In genomic region chr1:72877892-72878291, GRCm38 (mm10) we compare ENCODE assay signal across 8 mouse cellular contexts. TPM values are rescaled to one million over a fixed set of nuclear protein-coding genes. Genes with fewer than 3 reads are reported as not detected.
A peak's percentile ranks its signal among the peaks of the same experiment; 100 is the strongest.
DNase-seq lines count a peak whose midpoint lies in the region; ATAC-seq and TF ChIP-seq lines count a peak whose summit lies in the region.

No protein-coding gene starts in this region.

- 14% methylated on average over 3 of the region's 3 CpGs for WGBS in forebrain, embryonic 10.5 days
- 0% methylated on average over 3 of the region's 3 CpGs for WGBS in forebrain, embryonic 11.5 days
- WGBS in hindbrain, embryonic 13.5 days = 10% methylated on average over 3 of the region's 3 CpGs
- 11% methylated on average over 3 of the region's 3 CpGs for WGBS in limb, embryonic 11.5 days
- 0% methylated on average over 3 of the region's 3 CpGs for WGBS in neural tube, embryonic 13.5 days

- H3K4me1 ChIP-seq in forebrain, embryonic 10.5 days = peaks cover 50% of the 10 kb centered on the region
- H3K4me1 ChIP-seq in forebrain, embryonic 11.5 days (replicated peaks; ENCODE audit: control insufficient read depth, insufficient read depth, low read length) = peaks cover 6% of the 10 kb centered on the region; the same call in 1 of the 2 replicates
- H3K4me1 ChIP-seq in embryonic fibroblast, embryonic 13.5 days (ENCODE audit: control insufficient read depth, insufficient read depth, low read length) = peaks cover 7% of the 10 kb centered on the region
- H3K4me1 ChIP-seq in hindbrain, embryonic 13.5 days (replicated peaks) = peaks cover 33% of the 10 kb centered on the region
- H3K4me1 ChIP-seq in limb, embryonic 11.5 days (ENCODE audit: control insufficient read depth, insufficient read depth, low read length) = peaks cover 11% of the 10 kb centered on the region
- peaks cover 47% of the 10 kb centered on the region for H3K4me1 ChIP-seq in neural tube, embryonic 13.5 days (replicated peaks)

- no peak overlapping the region for H3K4me3 ChIP-seq in forebrain, embryonic 10.5 days
- H3K4me3 ChIP-seq in forebrain, embryonic 11.5 days (ENCODE audit: low read depth, low read length) = no peak overlapping the region
- H3K4me3 ChIP-seq in embryonic fibroblast, embryonic 13.5 days (ENCODE audit: insufficient read depth, low read length) = no peak overlapping the region
- H3K4me3 ChIP-seq in hindbrain, embryonic 13.5 days = peak overlapping the region; percentile 19; the same call in 1 of the 2 replicates
- H3K4me3 ChIP-seq in limb, embryonic 11.5 days (ENCODE audit: low read depth, low read length) = no peak overlapping the region
- H3K4me3 ChIP-seq in neural tube, embryonic 13.5 days = no peak overlapping the region

- peaks cover 61% of the 10 kb centered on the region for H3K27me3 ChIP-seq in forebrain, embryonic 10.5 days (ENCODE audit: poor library complexity, severe bottlenecking)
- peaks cover 3% of the 10 kb centered on the region; the same call in 1 of the 2 replicates for H3K27me3 ChIP-seq in forebrain, embryonic 11.5 days (ENCODE audit: control insufficient read depth, insufficient read depth, low read length)
- peaks cover 46% of the 10 kb centered on the region for H3K27me3 ChIP-seq in hindbrain, embryonic 13.5 days
- peaks cover 11% of the 10 kb centered on the region for H3K27me3 ChIP-seq in limb, embryonic 11.5 days (ENCODE audit: control insufficient read depth, insufficient read depth, low read length)
- H3K27me3 ChIP-seq in neural tube, embryonic 13.5 days = peaks cover 41% of the 10 kb centered on the region

- H3K4me2 ChIP-seq in forebrain, embryonic 11.5 days (ENCODE audit: low read depth, low read length, severe bottlenecking) = no peak overlapping the region
- H3K4me2 ChIP-seq in hindbrain, embryonic 13.5 days = peak overlapping the region; percentile 43
- no peak overlapping the region for H3K4me2 ChIP-seq in limb, embryonic 11.5 days (ENCODE audit: low read depth, severe bottlenecking)
- H3K4me2 ChIP-seq in neural tube, embryonic 13.5 days = peak overlapping the region; percentile 40

- H3K27ac ChIP-seq in forebrain, embryonic 10.5 days = peak overlapping the region; percentile 66; the same call in 1 of the 2 replicates
- H3K27ac ChIP-seq in forebrain, embryonic 11.5 days (ENCODE audit: low read depth, low read length) = no peak overlapping the region
- H3K27ac ChIP-seq in embryonic fibroblast, embryonic 13.5 days (ENCODE audit: insufficient read depth, low read length) = no peak overlapping the region
- no peak overlapping the region for H3K27ac ChIP-seq in hindbrain, embryonic 13.5 days
- no peak overlapping the region for H3K27ac ChIP-seq in limb, embryonic 11.5 days (replicated peaks; ENCODE audit: low read depth, low read length)
- H3K27ac ChIP-seq in neural tube, embryonic 13.5 days (replicated peaks) = no peak overlapping the region

- peak; percentile 77; the same call in 1 of the 2 replicates for TF ChIP-seq CTCF in embryonic fibroblast, embryonic 13.5 days (IDR thresholded peaks at IDR 0.05; ENCODE audit: borderline replicate concordance, insufficient read depth, low read length)

- no peaks in the 10 kb centered on the region for H3K36me3 ChIP-seq in forebrain, embryonic 10.5 days (replicated peaks)
- no peaks in the 10 kb centered on the region for H3K36me3 ChIP-seq in forebrain, embryonic 11.5 days (ENCODE audit: control insufficient read depth, insufficient read depth, low read length)
- no peaks in the 10 kb centered on the region for H3K36me3 ChIP-seq in hindbrain, embryonic 13.5 days
- no peaks in the 10 kb centered on the region for H3K36me3 ChIP-seq in limb, embryonic 11.5 days (ENCODE audit: control insufficient read depth, insufficient read depth, low read length)
- no peaks in the 10 kb centered on the region for H3K36me3 ChIP-seq in neural tube, embryonic 13.5 days

- ATAC-seq in forebrain, embryonic 11.5 days (replicated peaks; ENCODE audit: low FRiP score) = no peak
- no peak for ATAC-seq in hindbrain, embryonic 13.5 days (ENCODE audit: low FRiP score)
- ATAC-seq in limb, embryonic 11.5 days (ENCODE audit: insufficient number of reproducible peaks, low FRiP score, low TSS enrichment, low read depth) = no peak
- no peak for ATAC-seq in neural tube, embryonic 13.5 days (ENCODE audit: low read depth)

- TF ChIP-seq POLR2A in embryonic fibroblast, embryonic 13.5 days (IDR thresholded peaks at IDR 0.05; ENCODE audit: low read depth, low read length) = no peak

- no peak overlapping the region for H3K9ac ChIP-seq in forebrain, embryonic 11.5 days (ENCODE audit: low read length)
- H3K9ac ChIP-seq in hindbrain, embryonic 13.5 days = no peak overlapping the region
- no peak overlapping the region for H3K9ac ChIP-seq in limb, embryonic 11.5 days (ENCODE audit: low read length)
- peak overlapping the region; percentile 31; the same call in 1 of the 2 replicates for H3K9ac ChIP-seq in neural tube, embryonic 13.5 days

- H3K9me3 ChIP-seq in forebrain, embryonic 10.5 days = no peaks in the 10 kb centered on the region
- no peaks in the 10 kb centered on the region for H3K9me3 ChIP-seq in forebrain, embryonic 11.5 days (ENCODE audit: control insufficient read depth, low read length)
- H3K9me3 ChIP-seq in hindbrain, embryonic 13.5 days = no peaks in the 10 kb centered on the region
- no peaks in the 10 kb centered on the region for H3K9me3 ChIP-seq in limb, embryonic 11.5 days (ENCODE audit: control insufficient read depth, low read length)
- H3K9me3 ChIP-seq in neural tube, embryonic 13.5 days = no peaks in the 10 kb centered on the region

- peak; percentile 15 for DNase-seq in forebrain, embryonic 10.5 days (ENCODE audit: extremely low spot score, low spot score)
- no peak for DNase-seq in forebrain, embryonic 11.5 days (ENCODE audit: low spot score)
- DNase-seq in R1 (ENCODE audit: low read depth, low spot score) = peak; percentile 55
- peak; percentile 54 for DNase-seq in limb, embryonic 11.5 days (ENCODE audit: low spot score)
- no peak for DNase-seq in spleen, postnatal 10 days (ENCODE audit: low spot score in 2 of 2)

RNA-seq across cellular contexts. Expression of gene Igfbp5, which starts 3.2 kb away (rescaled TPM):
- 45.9 and 51.3 TPM in 2 replicates for polyA plus RNA-seq in forebrain, embryonic 10.5 days (2016; fragmentation: Nextera tagmentation; extraction: Ambion mirVana)
- polyA plus RNA-seq in forebrain, embryonic 11.5 days (2014; fragmentation: Nextera tagmentation; extraction: Ambion mirVana) = 35.7 and 37.4 TPM in 2 replicates
- 149 and 746 TPM in 2 replicates for polyA plus RNA-seq in embryonic fibroblast, embryonic 13.5 days (2011; ENCODE audit: insufficient read length, low read depth, missing spikeins)
- 60.5 and 68.4 TPM in 2 replicates for polyA plus RNA-seq in hindbrain, embryonic 13.5 days (2015; fragmentation: Nextera tagmentation; extraction: Ambion mirVana)
- 47.0 and 48.4 TPM in 2 replicates for polyA plus RNA-seq in limb, embryonic 11.5 days (2014; fragmentation: Nextera tagmentation; extraction: Ambion mirVana)
- polyA plus RNA-seq in neural tube, embryonic 13.5 days (2015; fragmentation: Nextera tagmentation; extraction: Ambion mirVana) = 158 and 172 TPM in 2 replicates

RNA-seq across cellular contexts. Expression of gene Igfbp2, which starts 53.6 kb away (rescaled TPM):
- polyA plus RNA-seq in forebrain, embryonic 10.5 days (2016; fragmentation: Nextera tagmentation; extraction: Ambion mirVana) = 742 and 777 TPM in 2 replicates
- polyA plus RNA-seq in forebrain, embryonic 11.5 days (2014; fragmentation: Nextera tagmentation; extraction: Ambion mirVana) = 708 and 809 TPM in 2 replicates
- polyA plus RNA-seq in embryonic fibroblast, embryonic 13.5 days (2011; ENCODE audit: insufficient read length, low read depth, missing spikeins) = 331 and 641 TPM in 2 replicates
- polyA plus RNA-seq in hindbrain, embryonic 13.5 days (2015; fragmentation: Nextera tagmentation; extraction: Ambion mirVana) = 392 and 465 TPM in 2 replicates
- polyA plus RNA-seq in limb, embryonic 11.5 days (2014; fragmentation: Nextera tagmentation; extraction: Ambion mirVana) = 262 and 290 TPM in 2 replicates
- 337 and 391 TPM in 2 replicates for polyA plus RNA-seq in neural tube, embryonic 13.5 days (2015; fragmentation: Nextera tagmentation; extraction: Ambion mirVana)

Comparison
In these comparisons a context has a peak if more than half of its experiments do, and no peak if none do; other contexts are left out.
1. DNase-seq: peak in forebrain, embryonic 10.5 days (single experiment), R1 (single experiment) and limb, embryonic 11.5 days (single experiment); none in forebrain, embryonic 11.5 days (single experiment) and spleen, postnatal 10 days (0 of 2).
2. H3K4me2 ChIP-seq: peak in hindbrain, embryonic 13.5 days (single experiment) and neural tube, embryonic 13.5 days (single experiment); none in forebrain, embryonic 11.5 days (single experiment) and limb, embryonic 11.5 days (single experiment).